Mouse (Mus musculus) liver, embryonic 14.5 days (tissue): ENCODE results near the gene Cenpt.

Source experiments
- CTCF ChIP-seq: IDR thresholded peaks from 2 replicates; pipeline ENCODE4 v1.5.1; 2016; ENCODE audit warnings: antibody characterized with exemption, low read depth, control low read depth
- EP300 ChIP-seq: IDR thresholded peaks from 2 replicates; pipeline ENCODE4 v1.6.1; 2016; ENCODE audit warnings: antibody characterized with exemption, low read depth

DNA sequence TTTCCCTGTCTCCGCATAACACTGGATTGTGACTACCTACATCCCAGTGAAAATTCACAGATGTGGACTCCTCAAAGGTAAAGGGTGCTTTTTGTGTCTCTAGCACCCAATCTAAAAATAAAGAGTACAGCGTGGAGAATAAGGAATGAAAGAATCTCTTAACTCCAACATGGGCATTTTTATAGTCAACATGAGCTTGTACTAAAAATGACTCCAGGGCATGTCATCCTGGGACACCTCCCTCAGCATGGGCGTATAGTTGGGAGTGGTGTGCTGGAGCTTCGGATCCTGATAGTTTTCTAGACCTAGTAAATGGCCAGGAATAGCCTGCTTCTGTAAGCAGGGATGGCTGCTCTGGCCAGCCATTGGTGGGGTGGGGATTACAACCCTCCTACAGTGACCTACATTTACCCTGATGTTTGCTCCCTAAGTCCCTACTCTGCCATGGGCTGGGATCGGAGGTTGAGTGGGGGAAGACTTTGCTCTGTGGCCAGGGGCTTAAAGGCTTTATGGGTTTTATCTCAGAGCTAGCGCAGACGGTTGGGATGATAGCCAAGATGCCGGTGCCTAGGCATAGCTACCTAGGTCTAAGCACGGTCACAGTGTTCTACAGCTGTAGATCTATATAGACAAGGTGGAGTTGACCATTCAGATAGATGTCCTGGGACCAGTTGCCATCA is 44.9 kb upstream of the Cenpt start:
- TF ChIP-seq EP300 (no peak), CTCF (no peak)
